Mouse (Mus musculus) midbrain, embryonic 16.5 days (tissue): ENCODE data around the gene Slc30a2. TPM values are rescaled to one million over a fixed set of nuclear protein-coding genes. Genes with fewer than 3 reads are reported as not detected.
"Not testable (repeated sequence)": the region's sequence is repeated elsewhere in the genome, so short reads cannot be mapped to it uniquely, and the experiment has no call there.

Source experiments
- ATAC-seq: fragments of 200-750 bp; cut with Nextera tagmentation; 2 replicates; pipeline ENCODE4 v1.8.0; 2017; ENCODE audit warnings: moderate TSS enrichment
- H3K27ac ChIP-seq: fragments of 300-500 bp; sonication (generic); 2 replicates; pipeline ENCODE4 v1.5.1; 2014; ENCODE audit warnings: mild to moderate bottlenecking, low read length, mixed read lengths
- H3K27me3 ChIP-seq: fragments of 300-500 bp; sonication (generic); 2 replicates; pipeline ENCODE4 v1.6.1; 2014; ENCODE audit warnings: low read depth, low read length, mixed read lengths; ENCODE audit not compliant: control insufficient read depth, insufficient read depth
- H3K36me3 ChIP-seq: fragments of 300-500 bp; sonication (generic); 2 replicates; pipeline ENCODE4 v1.6.1; 2014; ENCODE audit warnings: mild to moderate bottlenecking, low read length, moderate library complexity, mixed read lengths; ENCODE audit not compliant: control insufficient read depth, insufficient read depth
- H3K4me1 ChIP-seq: fragments of 300-500 bp; sonication (generic); 2 replicates; pipeline ENCODE4 v1.6.1; 2014; ENCODE audit warnings: mild to moderate bottlenecking, low read length, mixed read lengths; ENCODE audit not compliant: control insufficient read depth, insufficient read depth
- H3K4me2 ChIP-seq: fragments of 300-500 bp; sonication (generic); 2 replicates; pipeline ENCODE4 v1.6.1; 2014; ENCODE audit warnings: mild to moderate bottlenecking, low read length, mixed read lengths
- H3K4me3 ChIP-seq: fragments of 300-500 bp; sonication (generic); 2 replicates; pipeline ENCODE4 v1.5.1; 2014; ENCODE audit warnings: low read depth, mild to moderate bottlenecking, low read length, moderate library complexity, mixed read lengths
- H3K9ac ChIP-seq: fragments of 300-500 bp; sonication (generic); 2 replicates; pipeline ENCODE4 v1.6.1; 2014; ENCODE audit warnings: low read depth, low read length, mixed read lengths
- H3K9me3 ChIP-seq: fragments of 300-500 bp; sonication (generic); replicated peaks from 2 replicates; pipeline ENCODE4 v1.6.1; 2014; ENCODE audit warnings: mild to moderate bottlenecking, low read length, mixed read lengths; ENCODE audit not compliant: control insufficient read depth, poor library complexity, severe bottlenecking
- whole genome bisulfite sequencing: fragments of 180-500 bp; shearing (Covaris S2); extraction: QIAGEN DNeasy Blood & Tissue Kit; methylation state at CpG from one replicate; pipeline ENCODE4 v1.1.7; 2014; 5-methylcytosine and 5-hydroxymethylcytosine counted together
- polyA plus RNA-seq: library from polyadenylated mRNA; unstranded; fragments of >200 nt; fragmentation: Nextera tagmentation; extraction: Ambion mirVana; gene quantifications from 2 replicates; pipeline ENCODE4 v1.2.1, GENCODE M21; 2015

Gene Slc30a2
- polyA plus RNA-seq, 1 experiment from 2014 or later: 0.30 TPM

DNA sequence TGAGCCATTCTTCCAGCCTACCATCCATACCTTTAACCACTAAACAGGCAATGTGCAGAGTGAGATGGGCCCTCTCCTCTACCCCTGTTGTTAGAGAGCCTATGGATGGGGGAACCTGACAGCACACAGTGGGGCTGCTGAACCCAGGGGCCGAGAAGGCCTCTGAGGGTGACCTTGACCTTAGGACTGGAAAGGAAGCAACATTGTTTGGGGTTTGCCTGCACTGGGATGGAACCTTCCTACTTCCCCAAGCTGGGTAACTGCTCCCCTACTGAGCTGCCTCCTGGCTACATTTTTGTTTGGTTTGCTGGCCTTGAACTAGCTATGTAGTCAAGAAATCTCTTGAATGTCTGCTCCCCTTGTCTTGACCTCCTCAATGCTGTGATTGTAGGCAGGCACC lies 31.3 kb downstream of the Slc30a2 start:
- no peak overlapping the region for H3K27ac ChIP-seq
- WGBS: 58% methylated on average over 1 of the region's 1 CpGs
- H3K4me2 ChIP-seq: no peak overlapping the region
- H3K36me3 ChIP-seq: no peaks in the 10 kb centered on the region
- peaks cover 27% of the 10 kb centered on the region for H3K27me3 ChIP-seq
- H3K4me3 ChIP-seq: no peak overlapping the region
- H3K9me3 ChIP-seq: no peaks in the 10 kb centered on the region
- peaks cover 9% of the 10 kb centered on the region for H3K4me1 ChIP-seq
- no peak overlapping the region for H3K9ac ChIP-seq
- ATAC-seq: no peak

DNA sequence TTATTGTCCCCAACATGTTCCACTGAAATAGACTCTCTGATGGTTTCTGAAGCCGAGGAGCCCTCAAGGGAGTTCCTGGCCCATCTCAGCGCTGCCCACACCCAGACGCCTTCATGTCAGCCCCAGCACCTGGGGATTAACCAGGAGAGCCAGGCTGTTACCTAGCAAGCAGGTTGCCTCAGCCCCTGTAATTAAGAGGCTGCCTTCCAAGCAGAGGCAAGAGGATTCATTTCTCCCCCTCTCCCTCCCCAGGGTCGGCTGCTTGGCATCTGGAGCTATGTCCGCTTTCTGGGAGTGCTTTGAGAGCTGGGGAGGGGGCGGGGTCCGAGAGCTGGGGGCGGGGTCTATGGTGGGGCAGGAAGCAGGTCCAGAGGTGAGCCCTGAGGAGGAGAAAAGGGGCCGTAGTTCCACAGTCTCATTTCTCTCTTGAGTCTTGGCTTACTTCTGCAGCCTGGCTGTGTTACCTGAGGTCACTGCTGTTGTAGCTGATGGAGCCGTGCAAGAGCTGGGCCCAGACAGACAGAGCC lies 35.2 kb downstream of the Slc30a2 start:
- no peak overlapping the region for H3K4me2 ChIP-seq

DNA sequence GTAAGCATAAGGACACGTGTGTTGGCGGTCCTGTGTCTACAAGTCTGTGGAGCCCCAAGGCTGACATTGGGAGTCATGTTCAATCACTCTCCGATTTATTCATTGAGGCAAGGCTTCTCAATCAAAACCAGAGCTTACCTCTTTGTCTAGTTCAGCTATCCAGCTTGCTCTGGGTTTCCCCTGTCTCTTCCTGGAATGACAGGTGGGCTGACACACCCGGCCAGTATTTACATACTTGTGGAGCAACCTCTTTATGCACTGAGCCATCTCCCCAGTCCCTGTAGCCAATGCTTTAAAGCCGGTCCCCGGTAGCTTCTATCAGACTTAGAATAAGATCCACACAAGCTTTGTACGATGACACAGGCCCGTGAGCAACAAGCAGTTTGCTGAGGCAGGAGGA lies 36.5 kb downstream of the Slc30a2 start:
- no peak overlapping the region for H3K9ac ChIP-seq
- no peak overlapping the region for H3K4me3 ChIP-seq
- no peak overlapping the region for H3K4me2 ChIP-seq
- H3K27ac ChIP-seq: no peak overlapping the region
- no peaks in the 10 kb centered on the region for H3K36me3 ChIP-seq
- 84% methylated on average over 8 of the region's 8 CpGs for WGBS
- no peaks in the 10 kb centered on the region for H3K27me3 ChIP-seq
- ATAC-seq: no peak
- no peaks in the 10 kb centered on the region for H3K9me3 ChIP-seq
- no peaks in the 10 kb centered on the region for H3K4me1 ChIP-seq

More for the DNA sequence above, 35.2 kb downstream of the Slc30a2 start:
- H3K9me3 ChIP-seq: no peaks in the 10 kb centered on the region
- no peak overlapping the region for H3K27ac ChIP-seq
- no peak overlapping the region for H3K9ac ChIP-seq
- no peaks in the 10 kb centered on the region for H3K36me3 ChIP-seq
- H3K27me3 ChIP-seq: no peaks in the 10 kb centered on the region
- H3K4me3 ChIP-seq: no peak overlapping the region
- no peak for ATAC-seq
- H3K4me1 ChIP-seq: no peaks in the 10 kb centered on the region
- 35% methylated on average over 10 of the region's 10 CpGs for WGBS

DNA sequence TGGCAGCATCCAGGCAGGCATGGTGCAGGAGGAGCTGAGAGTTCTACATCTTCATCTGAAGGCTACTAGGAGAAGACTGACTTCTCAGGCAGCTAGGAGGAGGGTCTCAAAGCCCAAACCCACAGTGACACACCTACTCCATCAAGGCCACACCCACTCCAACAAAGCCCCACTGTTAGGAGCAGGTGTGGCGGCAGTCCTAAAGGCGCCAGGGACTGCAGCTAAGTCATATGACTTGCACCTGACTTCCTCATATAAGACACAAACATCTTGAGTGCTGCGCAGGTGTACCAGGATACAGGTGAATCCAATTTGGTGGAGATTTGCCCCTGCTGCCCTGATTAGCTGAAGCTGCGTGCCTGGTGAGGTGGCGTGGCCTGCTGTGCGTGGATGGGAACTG lies 40.8 kb downstream of the Slc30a2 start, which contains the start of gene Extl1:
Gene Extl1, minus strand, starts transcription at position 101 of the 400 bp plus-strand sequence.
- WGBS: 97% methylated on average over 2 of the region's 6 CpGs
- not testable (repeated sequence) for H3K4me1 ChIP-seq, H3K9ac ChIP-seq, H3K27ac ChIP-seq, H3K9me3 ChIP-seq, H3K27me3 ChIP-seq, H3K36me3 ChIP-seq, ATAC-seq, H3K4me2 ChIP-seq, H3K4me3 ChIP-seq

DNA sequence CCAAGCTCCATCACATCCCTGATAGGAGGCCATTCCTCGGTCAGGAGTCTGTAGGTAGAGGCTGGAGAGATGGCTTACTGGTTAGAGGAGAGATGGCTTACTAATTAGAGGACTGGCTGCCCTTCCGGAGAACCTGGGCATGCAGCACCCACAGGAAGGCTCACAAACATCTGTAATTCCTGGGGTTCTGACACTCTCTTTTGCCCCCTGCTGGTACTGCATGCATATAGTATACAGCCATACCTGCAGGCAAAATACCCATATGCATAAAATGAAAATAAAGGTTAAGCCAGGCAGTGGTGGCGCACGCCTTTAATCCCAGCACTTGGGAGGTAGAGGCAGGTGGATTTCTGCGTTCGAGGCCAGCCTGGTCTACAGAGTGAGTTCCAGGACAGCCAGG lies 44.3 kb downstream of the Slc30a2 start:
- 80% methylated on average over 6 of the region's 6 CpGs for WGBS
- no peak overlapping the region for H3K27ac ChIP-seq
- no peak for ATAC-seq
- no peak overlapping the region for H3K4me3 ChIP-seq
- H3K27me3 ChIP-seq: no peaks in the 10 kb centered on the region
- no peaks in the 10 kb centered on the region for H3K36me3 ChIP-seq
- H3K4me2 ChIP-seq: no peak overlapping the region
- no peak overlapping the region for H3K9ac ChIP-seq
- H3K9me3 ChIP-seq: no peaks in the 10 kb centered on the region
- no peaks in the 10 kb centered on the region for H3K4me1 ChIP-seq

DNA sequence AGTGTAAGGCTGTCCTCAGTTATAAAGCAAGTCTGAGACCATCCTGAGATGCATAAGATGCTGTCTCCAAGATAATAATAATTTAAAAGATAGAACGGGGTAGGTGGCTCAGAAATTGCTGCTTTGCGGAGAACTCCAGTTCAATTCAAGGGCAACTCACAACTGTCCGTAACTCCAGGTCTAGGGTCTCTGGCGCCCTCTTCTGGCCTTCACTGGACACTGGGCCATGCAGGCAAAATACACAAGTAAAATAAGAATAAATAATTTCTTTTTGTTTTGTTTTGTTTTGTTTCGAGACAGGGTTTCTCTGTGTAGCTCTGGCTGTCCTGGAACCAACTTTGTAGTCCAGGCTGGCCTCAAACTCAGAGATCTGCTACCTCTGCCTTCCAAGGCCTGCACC lies 45.4 kb downstream of the Slc30a2 start:
- 13% methylated on average over 5 of the region's 5 CpGs for WGBS
- H3K27me3 ChIP-seq: no peaks in the 10 kb centered on the region
- no peaks in the 10 kb centered on the region for H3K4me1 ChIP-seq
- H3K9me3 ChIP-seq: no peaks in the 10 kb centered on the region
- H3K4me3 ChIP-seq: no peak overlapping the region
- no peak overlapping the region for H3K9ac ChIP-seq
- H3K27ac ChIP-seq: no peak overlapping the region
- H3K4me2 ChIP-seq: no peak overlapping the region
- ATAC-seq: no peak
- no peaks in the 10 kb centered on the region for H3K36me3 ChIP-seq

DNA sequence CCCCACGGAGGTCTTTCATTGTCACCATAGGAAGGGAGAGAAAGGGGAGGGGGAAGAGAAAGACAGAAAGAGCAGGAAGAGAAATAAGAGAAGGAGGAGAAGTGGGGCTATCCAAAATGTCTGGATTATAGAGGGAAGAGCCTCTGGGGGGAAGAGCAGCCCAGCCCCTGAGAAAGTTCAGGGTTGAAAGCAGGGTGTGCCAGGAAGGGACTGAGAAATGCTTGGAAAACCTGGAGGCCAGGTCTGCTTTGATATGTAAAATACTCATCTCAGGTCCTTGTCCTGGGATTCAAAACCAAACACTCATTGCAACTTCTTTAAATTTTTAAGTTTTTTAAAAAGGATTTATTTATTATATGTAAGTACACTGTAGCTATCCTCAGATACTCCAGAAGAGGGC lies 48.7 kb downstream of the Slc30a2 start:
- Histone ChIP-seq H3K9ac (no peak overlapping the region), H3K4me3 (no peak overlapping the region), H3K27me3 (no peaks in the 10 kb centered on the region), H3K4me1 (no peaks in the 10 kb centered on the region; the same call in 1 of the 2 replicates), H3K27ac (no peak overlapping the region), H3K9me3 (no peaks in the 10 kb centered on the region), H3K36me3 (no peaks in the 10 kb centered on the region), H3K4me2 (no peak overlapping the region)
- no peak for ATAC-seq
- WGBS: 84% methylated on average over 1 of the region's 1 CpGs

DNA sequence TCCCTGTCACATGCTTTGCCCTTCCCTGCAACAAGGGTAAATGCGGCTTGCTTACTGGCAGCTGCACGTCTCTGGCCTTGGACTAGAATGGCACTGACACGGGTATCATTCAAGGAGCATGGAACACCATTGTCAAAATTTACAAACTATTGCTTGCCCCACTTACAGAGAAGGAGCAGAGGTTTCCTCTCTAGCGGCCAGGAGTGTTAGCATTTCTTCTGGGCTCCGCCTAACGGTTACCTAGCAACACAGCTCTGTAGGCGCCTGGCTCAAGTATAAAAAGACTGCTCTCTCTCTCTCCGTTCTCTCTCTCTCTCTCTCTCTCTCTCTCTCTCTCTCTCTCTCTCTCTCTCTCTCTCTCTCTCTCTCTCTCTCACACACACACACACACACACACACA lies 49.6 kb downstream of the Slc30a2 start:
- WGBS: 5% methylated on average over 8 of the region's 8 CpGs
- Histone ChIP-seq H3K36me3 (no peaks in the 10 kb centered on the region), H3K27me3 (no peaks in the 10 kb centered on the region), H3K4me2 (peak overlapping the region; percentile 13; the same call in 1 of the 2 replicates), H3K9ac (no peak overlapping the region), H3K27ac (0 out of 2 replicates have a peak overlapping the region, but pooled peaks have one; percentile 43), H3K4me3 (no peak overlapping the region), H3K9me3 (no peaks in the 10 kb centered on the region), H3K4me1 (peaks cover 5% of the 10 kb centered on the region)
- no peak for ATAC-seq

DNA sequence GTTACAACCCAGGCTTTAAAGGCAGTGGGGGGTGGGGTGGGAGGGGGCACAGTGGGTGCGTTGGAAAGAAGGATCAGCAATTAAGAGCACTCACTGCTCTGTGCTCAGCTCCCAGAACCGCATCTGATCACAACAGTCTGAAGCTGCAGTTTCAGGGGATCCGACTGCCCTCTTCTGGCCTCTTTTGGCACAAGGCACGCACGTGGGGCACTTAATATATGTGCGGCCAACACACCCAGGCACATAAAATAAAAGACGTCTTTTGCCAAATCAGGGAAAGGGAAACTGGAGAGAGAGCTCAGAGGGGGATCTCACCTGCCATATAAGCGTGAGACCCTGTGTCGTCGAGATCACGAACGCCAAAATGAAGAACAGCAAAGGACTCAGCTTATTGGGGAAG lies 50.0 kb downstream of the Slc30a2 start:
- Histone ChIP-seq H3K4me3 (no peak overlapping the region), H3K4me1 (peaks cover 7% of the 10 kb centered on the region), H3K9ac (no peak overlapping the region), H3K4me2 (no peak overlapping the region), H3K9me3 (no peaks in the 10 kb centered on the region), H3K27me3 (no peaks in the 10 kb centered on the region), H3K27ac (no peak overlapping the region), H3K36me3 (no peaks in the 10 kb centered on the region)
- WGBS: 20% methylated on average over 12 of the region's 12 CpGs
- ATAC-seq: no peak
